Mouse (Mus musculus) heart, adult 2 months (tissue): Measurements from ENCODE around the gene Zfp719. TPM values are rescaled to one million over a fixed set of nuclear protein-coding genes. Genes with fewer than 3 reads are reported as not detected.

Experiments used
- DNase-seq, 2 experiments: peaks; one replicate each; pipeline ENCODE4 v3.0.0; 2021
- H3K27ac ChIP-seq: fragments of 200-600 bp; 2 replicates; pipeline ENCODE4 v1.8.1; 2022
- H3K27me3 ChIP-seq: fragments of 200-500 bp; 2 replicates; pipeline ENCODE4 v1.6.1; 2012; ENCODE audit warnings: mild to moderate bottlenecking, low read length, inconsistent platforms, mixed read lengths; ENCODE audit not compliant: control insufficient read depth, insufficient read depth
- H3K36me3 ChIP-seq: fragments of 200-500 bp; 2 replicates; pipeline ENCODE4 v1.6.1; 2012; ENCODE audit warnings: low read length, inconsistent platforms; ENCODE audit not compliant: control insufficient read depth, insufficient read depth
- H3K4me1 ChIP-seq: fragments of 200-500 bp; 2 replicates; pipeline ENCODE4 v1.6.1; 2011; ENCODE audit warnings: low read length; ENCODE audit not compliant: control insufficient read depth, insufficient read depth
- H3K4me3 ChIP-seq: fragments of 200-600 bp; 2 replicates; pipeline ENCODE4 v1.8.1; 2022
- H3K79me2 ChIP-seq: fragments of 200-500 bp; replicated peaks from 2 replicates; pipeline ENCODE4 v1.6.1; 2012; ENCODE audit warnings: mild to moderate bottlenecking, inconsistent platforms, low read length, moderate library complexity, mixed read lengths; ENCODE audit not compliant: control insufficient read depth, insufficient read depth
- H3K9ac ChIP-seq: fragments of 200-500 bp; 2 replicates; pipeline ENCODE4 v1.6.1; 2012; ENCODE audit warnings: low read depth, mild to moderate bottlenecking, control low read depth, inconsistent platforms, low read length, mixed read lengths
- CTCF ChIP-seq: fragments of 200-600 bp; IDR thresholded peaks from 2 replicates; pipeline ENCODE4 v1.8.1; 2022; ENCODE audit warnings: antibody characterized with exemption, mild to moderate bottlenecking, moderate library complexity
- EP300 ChIP-seq: fragments of 200-500 bp; IDR thresholded peaks from 2 replicates; pipeline ENCODE4 v1.6.1; 2011; ENCODE audit warnings: low read depth, low read length, control low read depth; ENCODE audit not compliant: insufficient read depth
- POLR2A ChIP-seq: fragments of 200-500 bp; IDR thresholded peaks from 2 replicates; pipeline ENCODE4 v1.6.1; 2011; ENCODE audit warnings: mild to moderate bottlenecking, low read depth, low read length, control low read depth; ENCODE audit not compliant: insufficient read depth
- WGBS: fragments of 180-500 bp; shearing (Covaris S2); methylation state at CpG from one replicate; pipeline ENCODE4 v1.1.7; 2018; 5-methylcytosine and 5-hydroxymethylcytosine counted together
- intact Hi-C: fragments of 180-260 bp; cut with DNase I; formaldehyde crosslinking; loops from one replicate; pipeline ENCODE4 v1.15.1; 2025
- polyA plus RNA-seq: library from polyadenylated mRNA; depleted of rRNA; stranded (reverse); fragments of >200 nt; gene quantifications from 2 replicates; pipeline ENCODE4 v1.2.3, GENCODE M21; 2012
- total RNA-seq, 2 experiments: library from RNA; stranded (reverse); gene quantifications; 2 replicates each; pipeline ENCODE4 v1.2.3; 2021

Gene Zfp719
- total and polyA plus RNA-seq, 3 experiments: 1.4 to 5.9 (median 3.8) TPM

GRCm38 (mm10) chr7:43613816-43614551, 34.6 kb downstream of the Zfp719 start:
- no peak for DNase-seq
- Histone ChIP-seq H3K36me3 (no peaks in the 10 kb centered on the region), H3K4me1 (no peaks in the 10 kb centered on the region), H3K27ac (no peak overlapping the region), H3K4me3 (no peak overlapping the region), H3K79me2 (no peaks in the 10 kb centered on the region), H3K9ac (no peak overlapping the region), H3K27me3 (no peaks in the 10 kb centered on the region)
- TF ChIP-seq EP300 (no peak), CTCF (no peak), POLR2A (no peak)
- WGBS: 84% methylated on average over 14 of the region's 14 CpGs
- intact Hi-C loops: no loop called here

- Histone ChIP-seq H3K79me2 (no peaks in the 10 kb centered on the region), H3K4me1 (no peaks in the 10 kb centered on the region), H3K36me3 (no peaks in the 10 kb centered on the region), H3K9ac (no peak overlapping the region), H3K27me3 (no peaks in the 10 kb centered on the region), H3K4me3 (no peak overlapping the region), H3K27ac (no peak overlapping the region)
- WGBS: 66% methylated on average over 7 of the region's 7 CpGs
- intact Hi-C loops: no loop called here
- no peak for TF ChIP-seq CTCF
- no peak for TF ChIP-seq EP300
- TF ChIP-seq POLR2A: no peak
- no peak for DNase-seq
These were observed 43.5 kb downstream of the Zfp719 start for GRCm38 (mm10) chr7:43622927-43623326.

- 21% methylated on average over 10 of the region's 10 CpGs for WGBS
- no peaks in the 10 kb centered on the region for H3K4me1 ChIP-seq
These were observed 44.4 kb downstream of the Zfp719 start for GRCm38 (mm10) chr7:43623819-43624218.

GRCm38 (mm10) chr7:43625065-43625464, 45.7 kb downstream of the Zfp719 start:
- DNase-seq: no peak
- Histone ChIP-seq H3K4me3 (no peak overlapping the region), H3K27me3 (no peaks in the 10 kb centered on the region; the same call in 1 of the 2 replicates), H3K9ac (no peak overlapping the region), H3K4me1 (no peaks in the 10 kb centered on the region), H3K36me3 (no peaks in the 10 kb centered on the region), H3K79me2 (no peaks in the 10 kb centered on the region), H3K27ac (no peak overlapping the region)
- 64% methylated on average over 3 of the region's 3 CpGs for WGBS
- intact Hi-C loops: no loop called here
- no peak for TF ChIP-seq POLR2A

More at GRCm38 (mm10) chr7:43623819-43624218, 44.4 kb downstream of the Zfp719 start:
- no peak for DNase-seq
- TF ChIP-seq CTCF (no peak), EP300 (no peak)
- Histone ChIP-seq H3K36me3 (no peaks in the 10 kb centered on the region), H3K9ac (no peak overlapping the region), H3K27me3 (no peaks in the 10 kb centered on the region), H3K79me2 (no peaks in the 10 kb centered on the region), H3K27ac (no peak overlapping the region), H3K4me3 (no peak overlapping the region)
- intact Hi-C loops: no loop called here

- Histone ChIP-seq H3K4me3 (no peak overlapping the region), H3K36me3 (no peaks in the 10 kb centered on the region), H3K79me2 (no peaks in the 10 kb centered on the region), H3K9ac (no peak overlapping the region), H3K27me3 (no peaks in the 10 kb centered on the region; the same call in 1 of the 2 replicates), H3K4me1 (no peaks in the 10 kb centered on the region), H3K27ac (no peak overlapping the region)
- DNase-seq: no peak
- 67% methylated on average over 8 of the region's 8 CpGs for WGBS
- intact Hi-C loops: no loop called here
- TF ChIP-seq EP300: no peak
- no peak for TF ChIP-seq POLR2A
- TF ChIP-seq CTCF: no peak
These were observed 46.5 kb downstream of the Zfp719 start for GRCm38 (mm10) chr7:43625794-43626422.

GRCm38 (mm10) chr7:43633940-43634339, 54.5 kb downstream of the Zfp719 start:
- no peaks in the 10 kb centered on the region; the same call in 1 of the 2 replicates for H3K27me3 ChIP-seq
- H3K79me2 ChIP-seq: no peaks in the 10 kb centered on the region
- no peaks in the 10 kb centered on the region for H3K36me3 ChIP-seq
- 80% methylated on average over 4 of the region's 4 CpGs for WGBS
- no peak for DNase-seq
- TF ChIP-seq CTCF (no peak), POLR2A (no peak), EP300 (no peak)
- intact Hi-C loops: no loop called here
- no peak overlapping the region for H3K27ac ChIP-seq
- no peaks in the 10 kb centered on the region for H3K4me1 ChIP-seq
- no peak overlapping the region for H3K9ac ChIP-seq
- H3K4me3 ChIP-seq: no peak overlapping the region
